8 mouse cellular contexts compared by ENCODE assay signal in the genomic region with DNA sequence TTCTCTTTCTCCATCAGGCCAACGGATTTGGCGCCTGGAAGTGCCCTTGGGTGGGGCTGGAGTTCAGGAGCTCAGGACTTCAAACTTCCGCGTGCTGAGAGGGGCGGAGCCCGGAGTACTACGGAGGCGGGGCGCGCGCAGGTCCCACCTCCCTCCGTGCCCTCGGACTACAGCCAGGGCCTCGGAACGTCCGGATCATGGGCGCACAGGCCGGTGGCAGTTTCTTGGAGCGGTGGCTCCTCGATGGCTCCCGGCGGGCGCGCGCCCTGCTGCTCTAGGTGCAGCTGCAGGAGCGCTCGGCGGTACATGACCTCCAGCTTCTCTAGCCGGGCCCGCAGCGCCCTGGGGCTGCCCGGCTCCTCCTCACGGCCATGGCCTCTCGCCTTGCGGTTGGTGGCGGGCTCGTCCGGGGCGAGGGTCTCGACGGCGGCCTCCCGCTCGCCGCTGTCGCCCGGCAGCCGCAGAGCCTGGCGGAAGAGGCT. TPM values are rescaled to one million over a fixed set of nuclear protein-coding genes. Genes with fewer than 3 reads are reported as not detected.
DNase-seq lines count a peak whose midpoint lies in the region; TF ChIP-seq lines count a peak whose summit lies in the region.

No protein-coding gene starts in this region.

- H3K36me3 ChIP-seq in megakaryocyte, embryonic 14.5 days (replicated peaks; ENCODE audit: low read length) = no peaks in the 10 kb centered on the region

- peak; percentile 87 for DNase-seq in adipocyte (ENCODE audit: low spot score)
- DNase-seq in gastrocnemius, adult 8-10 months (ENCODE audit: low spot score in 2 of 2) = peak; percentile 79 to 82
- peak; percentile 59 for DNase-seq in induced T-regulatory cell, adult 2 months (ENCODE audit: low read depth)
- DNase-seq in left cerebral cortex, adult 8-10 months (ENCODE audit: low spot score in 2 of 2) = peak; percentile 49 to 61
- peak; percentile 72 to 76 for DNase-seq in right cerebral cortex, postnatal 10 days (ENCODE audit: low spot score in 2 of 2)
- DNase-seq in urinary bladder, postnatal 25 days (ENCODE audit: low spot score) = peak; percentile 84

- H3K4me1 ChIP-seq in cortical plate, adult 2 months (ENCODE audit: control insufficient read depth, insufficient read depth, low read length) = no peaks in the 10 kb centered on the region
- no peaks in the 10 kb centered on the region; the same call in 1 of the 2 replicates for H3K4me1 ChIP-seq in megakaryocyte, embryonic 14.5 days

- H3K27ac ChIP-seq in cortical plate, adult 2 months (ENCODE audit: insufficient read depth, low read length) = peak overlapping the region; percentile 91

- TF ChIP-seq POLR2A in cortical plate, adult 2 months (IDR thresholded peaks at IDR 0.05; ENCODE audit: extremely low read depth, insufficient read depth, low read length) = no peak

- no peaks in the 10 kb centered on the region for H3K27me3 ChIP-seq in megakaryocyte, embryonic 14.5 days (replicated peaks)

- no peak for TF ChIP-seq CTCF in cortical plate, adult 2 months (IDR thresholded peaks at IDR 0.05; ENCODE audit: extremely low read depth, insufficient read depth, low read length)

- H3K4me3 ChIP-seq in cortical plate, adult 2 months (ENCODE audit: insufficient read depth, low read length) = peak overlapping the region; percentile 32
- peak overlapping the region; percentile 96 for H3K4me3 ChIP-seq in megakaryocyte, embryonic 14.5 days (replicated peaks)

- no peaks in the 10 kb centered on the region for H3K9me3 ChIP-seq in megakaryocyte, embryonic 14.5 days

RNA-seq across cellular contexts. Expression of gene Tusc1, which starts 0.6 kb away (rescaled TPM):
- polyA plus RNA-seq in cortical plate, adult 2 months (2012; rRNA removed) = 8.5 and 8.9 TPM in 2 replicates
- 1 to 10 TPM; 1.1 to 2.1 (median 1.5) TPM for total RNA-seq in gastrocnemius, adult 8-10 months (2022)
- 10 to 100 TPM in 2 of 4 experiments, 1 to 10 TPM in 2; 9.4 to 11.5 (median 9.9) TPM for total RNA-seq in left cerebral cortex, adult 8-10 months (2022)
- 13.6 and 23.0 TPM in 2 replicates for polyA plus RNA-seq in megakaryocyte, embryonic 14.5 days (2012; ENCODE audit: insufficient read depth, low replicate concordance)

Comparison
In these comparisons a context has a peak if more than half of its experiments do, and no peak if none do; other contexts are left out.
1. Peak in every context shown above with its lines: DNase-seq, H3K4me3 ChIP-seq and H3K27ac ChIP-seq.